Mouse (Mus musculus) CH12.LX (cell line): ENCODE data around the gene Traf3ip2. TPM values are rescaled to one million over a fixed set of nuclear protein-coding genes. Genes with fewer than 3 reads are reported as not detected.

Source experiments
- DNase-seq: peaks from one replicate; pipeline ENCODE4 v3.0.0-alpha.2; 2013; ENCODE audit errors: extremely low read depth
- H3K27ac ChIP-seq: 2 replicates; pipeline ENCODE4 v1.5.1; 2012; ENCODE audit warnings: low read depth, mild to moderate bottlenecking, control low read depth, moderate library complexity; ENCODE audit not compliant: insufficient read depth
- H3K27me3 ChIP-seq: replicated peaks from 2 replicates; pipeline ENCODE3; 2012; ENCODE audit warnings: inconsistent platforms
- H3K36me3 ChIP-seq, 2 experiments: replicated peaks in 1 of 2; 2 replicates each; pipeline versions ENCODE3 to v1.6.1; 2012; ENCODE audit warnings: inconsistent platforms in 1 of 2, low read length in 1 of 2, mild to moderate bottlenecking in 1 of 2, mixed read lengths in 1 of 2, moderate library complexity in 1 of 2; ENCODE audit not compliant: control insufficient read depth in 1 of 2, insufficient read depth in 1 of 2
- H3K4me1 ChIP-seq, 2 experiments: 2 replicates each; pipeline ENCODE4 v1.6.1; 2012; ENCODE audit warnings: inconsistent platforms in 1 of 2, moderate library complexity in 1 of 2; ENCODE audit not compliant: insufficient read depth in 2 of 2, control insufficient read depth in 1 of 2
- H3K4me2 ChIP-seq: 2 replicates; pipeline ENCODE4 v1.6.1; 2012; ENCODE audit warnings: low read depth, mild to moderate bottlenecking, control low read depth; ENCODE audit not compliant: poor library complexity, insufficient read depth, severe bottlenecking
- H3K4me3 ChIP-seq, 3 experiments: fragments of 150-350 bp in 1 of 3; sonication (generic) in 1 of 3; replicated peaks in 1 of 3; 2 replicates each; pipeline versions ENCODE3 to v1.5.1; 2011 to 2012; ENCODE audit warnings: low read depth in 2 of 3, low read length in 2 of 3, mild to moderate bottlenecking in 2 of 3, moderate library complexity in 2 of 3, control low read depth in 1 of 3, improper control_type of control experiment in 1 of 3, inconsistent platforms in 1 of 3, mixed read lengths in 1 of 3; ENCODE audit not compliant: poor library complexity in 1 of 3
- H3K79me2 ChIP-seq: replicated peaks from 2 replicates; pipeline ENCODE4 v1.6.1; 2012; ENCODE audit warnings: mild to moderate bottlenecking, moderate library complexity; ENCODE audit not compliant: control insufficient read depth, poor library complexity, insufficient read depth, severe bottlenecking; ENCODE audit errors: extremely low read depth
- H3K9ac ChIP-seq: 2 replicates; pipeline ENCODE4 v1.6.1; 2012; ENCODE audit warnings: low read depth, mild to moderate bottlenecking, control low read depth, moderate library complexity; ENCODE audit not compliant: insufficient read depth
- H3K9me3 ChIP-seq: replicated peaks from 2 replicates; pipeline ENCODE3; 2012; ENCODE audit warnings: low read length, inconsistent platforms, mixed read lengths
- BHLHE40 ChIP-seq: IDR thresholded peaks from 2 replicates; pipeline ENCODE4 v1.6.1; 2011; ENCODE audit warnings: mild to moderate bottlenecking, low read depth, low read length, improper control_type of control experiment
- CHD1 ChIP-seq: IDR thresholded peaks from 2 replicates; pipeline ENCODE4 v1.6.1; 2012; ENCODE audit warnings: low read depth, low read length, improper control_type of control experiment, inconsistent platforms
- CHD2 ChIP-seq: IDR thresholded peaks from 2 replicates; pipeline ENCODE4 v1.6.1; 2011; ENCODE audit warnings: low read length, improper control_type of control experiment
- CTCF ChIP-seq, 2 experiments: IDR thresholded peaks in 1 of 2; conservative IDR thresholded peaks in 1 of 2; 2 replicates each; pipeline ENCODE4 v1.5.1; 2011 to 2012; ENCODE audit warnings: low read depth in 2 of 2, low read length in 2 of 2, improper control_type of control experiment in 1 of 2, inconsistent platforms in 1 of 2, mild to moderate bottlenecking in 1 of 2, moderate library complexity in 1 of 2
- E2F4 ChIP-seq: IDR thresholded peaks from 2 replicates; pipeline ENCODE4 v1.6.1; 2011; ENCODE audit warnings: low read depth, low read length, improper control_type of control experiment; ENCODE audit not compliant: insufficient replicate concordance
- EP300 ChIP-seq: IDR thresholded peaks from 2 replicates; pipeline ENCODE4 v1.6.1; 2011; ENCODE audit warnings: low read length, improper control_type of control experiment
- ETS1 ChIP-seq: conservative IDR thresholded peaks from 2 replicates; pipeline ENCODE4 v1.6.1; 2012; ENCODE audit warnings: low read depth, mild to moderate bottlenecking, inconsistent platforms, low read length, improper control_type of control experiment, moderate library complexity
- IRF4 ChIP-seq: IDR thresholded peaks from 2 replicates; pipeline ENCODE4 v1.6.1; 2014; ENCODE audit warnings: low read depth, mild to moderate bottlenecking, inconsistent platforms, low read length, improper control_type of control experiment
- JUN ChIP-seq: IDR thresholded peaks from 2 replicates; pipeline ENCODE4 v1.6.1; 2011; ENCODE audit warnings: low read depth, mild to moderate bottlenecking, low read length, improper control_type of control experiment, moderate library complexity; ENCODE audit not compliant: insufficient read depth
- JUND ChIP-seq: conservative IDR thresholded peaks from 2 replicates; pipeline ENCODE4 v1.6.1; 2011; ENCODE audit warnings: low read depth, low read length, improper control_type of control experiment
- KAT2A ChIP-seq: IDR thresholded peaks from 2 replicates; pipeline ENCODE4 v1.6.1; 2012; ENCODE audit warnings: low read length, improper control_type of control experiment, inconsistent platforms; ENCODE audit not compliant: insufficient replicate concordance
- MAFK ChIP-seq: IDR thresholded peaks from 2 replicates; pipeline ENCODE4 v1.6.1; 2011; ENCODE audit warnings: low read length, improper control_type of control experiment; ENCODE audit not compliant: insufficient replicate concordance
- MAZ ChIP-seq: IDR thresholded peaks from 2 replicates; pipeline ENCODE4 v1.6.1; 2012; ENCODE audit warnings: low read depth, mild to moderate bottlenecking, inconsistent platforms, low read length, improper control_type of control experiment, moderate library complexity
- MEF2A ChIP-seq: IDR thresholded peaks from 2 replicates; pipeline ENCODE4 v1.6.1; 2014; ENCODE audit warnings: low read depth, mild to moderate bottlenecking, inconsistent platforms, low read length, improper control_type of control experiment, borderline replicate concordance
- MXI1 ChIP-seq: IDR thresholded peaks from 2 replicates; pipeline ENCODE4 v1.6.1; 2011; ENCODE audit warnings: mild to moderate bottlenecking, low read depth, low read length, improper control_type of control experiment
- NELFE ChIP-seq: IDR thresholded peaks from 2 replicates; pipeline ENCODE4 v1.6.1; 2011; ENCODE audit warnings: low read depth, low read length, improper control_type of control experiment
- NRF1 ChIP-seq: IDR thresholded peaks from 2 replicates; pipeline ENCODE4 v1.6.1; 2014; ENCODE audit warnings: low read depth, mild to moderate bottlenecking, inconsistent platforms, low read length, improper control_type of control experiment, moderate library complexity
- PAX5 ChIP-seq: IDR thresholded peaks from 2 replicates; pipeline ENCODE4 v1.6.1; 2012; ENCODE audit warnings: low read length, inconsistent platforms, mixed read lengths
- POLR2A ChIP-seq: IDR thresholded peaks from 2 replicates; pipeline ENCODE4 v1.6.1; 2011; ENCODE audit warnings: low read depth, mild to moderate bottlenecking, improper control_type of control experiment, low read length
- RAD21 ChIP-seq: IDR thresholded peaks from 2 replicates; pipeline ENCODE4 v1.6.1; 2011; ENCODE audit warnings: low read depth, mild to moderate bottlenecking, low read length, improper control_type of control experiment, moderate library complexity
- SIN3A ChIP-seq: IDR thresholded peaks from 2 replicates; pipeline ENCODE4 v1.6.1; 2012; ENCODE audit warnings: low read length, improper control_type of control experiment, inconsistent platforms
- SMC3 ChIP-seq: IDR thresholded peaks from 2 replicates; pipeline ENCODE4 v1.6.1; 2011; ENCODE audit warnings: low read depth, low read length, improper control_type of control experiment
- TBP ChIP-seq: conservative IDR thresholded peaks from 2 replicates; pipeline ENCODE4 v1.6.1; 2011; ENCODE audit warnings: low read depth, low read length, improper control_type of control experiment
- TCF12 ChIP-seq: IDR thresholded peaks from 2 replicates; pipeline ENCODE4 v1.6.1; 2014; ENCODE audit warnings: low read depth, mild to moderate bottlenecking, inconsistent platforms, low read length, improper control_type of control experiment
- UBTF ChIP-seq: IDR thresholded peaks from 2 replicates; pipeline ENCODE4 v1.6.1; 2012; ENCODE audit warnings: low read depth, mild to moderate bottlenecking, inconsistent platforms, low read length, improper control_type of control experiment, moderate library complexity
- ZC3H11A ChIP-seq: IDR thresholded peaks from 2 replicates; pipeline ENCODE4 v1.6.1; 2012; ENCODE audit warnings: low read depth, mild to moderate bottlenecking, inconsistent platforms, low read length, improper control_type of control experiment
- ZKSCAN1 ChIP-seq: IDR thresholded peaks from 2 replicates; pipeline ENCODE4 v1.6.1; 2012; ENCODE audit warnings: low read depth, inconsistent platforms, low read length, improper control_type of control experiment, borderline replicate concordance
- ZNF384 ChIP-seq: IDR thresholded peaks from 2 replicates; pipeline ENCODE4 v1.6.1; 2012; ENCODE audit warnings: low read depth, low read length, improper control_type of control experiment, inconsistent platforms
- dilution Hi-C: fragments of 300-500 bp; cut with MboI; formaldehyde crosslinking; loops from 2 replicates; pipeline ENCODE4 v1.14.3; 2020; ENCODE audit warnings: low sequenced_read_pairs; ENCODE audit not compliant: extremely low pct_unique_long_range_greater_than_20kb, extremely low pct_ligation_motif_present
- in situ Hi-C: fragments of 300-500 bp; cut with MboI; formaldehyde crosslinking; loops from 3 replicates; pipeline ENCODE4 v1.14.3; 2019; ENCODE audit warnings: low sequenced_read_pairs, low pct_ligation_motif_present, low pct_unique_long_range_greater_than_20kb, mixed read lengths
- polyA plus RNA-seq: library from polyadenylated mRNA; unstranded; fragments of >175 nt; gene quantifications from 2 replicates; pipeline ENCODE4 v1.2.1, GENCODE M21; 2012; ENCODE audit warnings: low read depth; ENCODE audit not compliant: insufficient read length
- total RNA-seq, 2 experiments: library from RNA; depleted of rRNA; stranded (reverse); fragments of 300-350 nt in 1 of 2; fragments of >200 nt in 1 of 2; gene quantifications; 2 replicates each; pipeline ENCODE4 v1.2.3; 2012 to 2014

Gene Traf3ip2
- total and polyA plus RNA-seq, 3 experiments, result 9.2 to 23.4 (median 15.6) TPM

DNA sequence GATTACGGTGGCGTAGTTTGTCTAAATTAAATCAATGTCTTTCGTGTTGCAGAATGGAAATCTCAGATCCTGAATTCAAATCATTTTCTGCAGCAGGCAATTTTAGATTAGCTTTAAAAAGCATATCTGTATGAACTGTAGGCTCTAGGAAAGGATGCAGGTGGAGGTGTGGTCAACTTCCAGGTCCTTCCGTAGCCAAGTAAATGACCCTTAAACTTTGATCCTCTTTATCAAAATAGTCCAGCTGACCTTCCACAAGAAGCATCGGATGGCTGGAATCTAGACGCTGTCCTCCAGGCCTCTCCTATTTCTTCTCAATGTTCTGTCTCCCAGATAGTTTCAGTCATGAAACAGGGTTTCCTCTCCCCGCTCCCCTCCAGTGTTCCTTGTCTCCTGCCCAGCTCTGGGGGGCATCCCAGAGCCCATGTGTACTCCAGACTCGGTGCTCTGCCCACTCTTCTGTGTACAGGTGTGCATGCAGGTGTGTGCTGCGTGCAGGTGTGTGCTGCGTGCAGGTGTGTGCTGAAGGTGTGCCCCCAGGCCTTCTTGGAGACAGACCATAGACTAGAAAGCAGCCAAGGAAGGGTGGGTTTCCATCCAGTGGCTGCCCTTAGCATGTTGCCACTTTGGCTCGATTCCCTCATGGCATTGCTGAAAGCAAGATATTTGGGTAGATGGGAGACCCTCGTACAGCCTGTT is 2.9 kb downstream of the Traf3ip2 start:
- Histone ChIP-seq H3K27me3 (no peaks in the 10 kb centered on the region), H3K79me2 (peaks cover 11% of the 10 kb centered on the region), H3K4me1 (peaks cover 5 to 37% of the 10 kb centered on the region in 2 experiments), H3K4me3 (no peak overlapping the region), H3K9me3 (no peaks in the 10 kb centered on the region), H3K9ac (no peak overlapping the region), H3K36me3 (peaks cover 32 to 51% of the 10 kb centered on the region in 2 experiments), H3K27ac (no peak overlapping the region), H3K4me2 (no peak overlapping the region)
- in situ Hi-C loops, result no loop called here
- dilution Hi-C loops, result no loop called here
- DNase-seq, result no peak
- TF ChIP-seq ETS1 (no peak), JUN (no peak), BHLHE40 (no peak), EP300 (no peak), RAD21 (no peak), NRF1 (no peak), MAFK (no peak), UBTF (no peak), SIN3A (no peak), SMC3 (no peak), POLR2A (no peak), ZNF384 (no peak), ZKSCAN1 (no peak), PAX5 (no peak), CTCF (conservative IDR thresholded peaks at IDR 0.05 in 1 of 2, IDR thresholded peaks at IDR 0.05 in 1 of 2; ENCODE audit: low read depth in 2 of 2, low read length in 2 of 2) (no peak)

DNA sequence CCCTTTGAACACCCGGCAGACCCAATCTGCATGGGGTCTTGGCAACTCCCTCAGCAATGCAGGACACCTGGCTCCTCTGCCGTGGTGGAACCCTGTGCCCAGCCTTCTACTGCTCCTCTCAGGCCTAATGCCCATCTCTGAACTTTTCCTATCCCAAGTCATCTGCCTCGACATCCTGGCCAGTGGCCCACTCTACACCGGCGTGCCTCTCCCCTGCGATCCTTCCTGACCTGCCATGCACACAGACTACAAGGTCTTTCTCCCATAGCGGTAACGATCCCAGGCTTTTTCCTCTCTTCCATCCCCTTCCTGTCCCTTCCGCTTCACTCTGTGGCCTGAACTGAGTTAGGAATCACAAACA is 3.5 kb downstream of the Traf3ip2 start:
- H3K4me3 ChIP-seq, result no peak overlapping the region
- TF ChIP-seq MXI1 (no peak), E2F4 (no peak), PAX5 (no peak), ZC3H11A (no peak), TCF12 (no peak), MEF2A (no peak), NELFE (no peak), MAZ (no peak), POLR2A (no peak), ZKSCAN1 (no peak), SIN3A (no peak), JUND (no peak), IRF4 (no peak), KAT2A (no peak), CHD2 (no peak), CHD1 (no peak), TBP (no peak)
- TF ChIP-seq, all 38 proteins: peak for 0
- H3K4me1 ChIP-seq, result peaks cover 5 to 32% of the 10 kb centered on the region in 2 experiments
- H3K4me2 ChIP-seq, result no peak overlapping the region
- no peak overlapping the region for H3K9ac ChIP-seq
- dilution Hi-C loops (no loop called here), in situ Hi-C loops (no loop called here)
- DNase-seq, result no peak
- H3K27me3 ChIP-seq, result no peaks in the 10 kb centered on the region
- no peaks in the 10 kb centered on the region for H3K9me3 ChIP-seq
- H3K27ac ChIP-seq, result no peak overlapping the region
- H3K79me2 ChIP-seq, result peaks cover 11% of the 10 kb centered on the region
- peaks cover 37 to 56% of the 10 kb centered on the region in 2 experiments for H3K36me3 ChIP-seq
